Mouse (Mus musculus): ENCODE measurements around the gene Gprin1.
A peak's percentile ranks its signal among the peaks of the same experiment; 100 is the strongest.
"Not testable (repeated sequence)": the region's sequence is repeated elsewhere in the genome, so short reads cannot be mapped to it uniquely, and the experiment has no call there.

Gprin1 gene

DNA sequence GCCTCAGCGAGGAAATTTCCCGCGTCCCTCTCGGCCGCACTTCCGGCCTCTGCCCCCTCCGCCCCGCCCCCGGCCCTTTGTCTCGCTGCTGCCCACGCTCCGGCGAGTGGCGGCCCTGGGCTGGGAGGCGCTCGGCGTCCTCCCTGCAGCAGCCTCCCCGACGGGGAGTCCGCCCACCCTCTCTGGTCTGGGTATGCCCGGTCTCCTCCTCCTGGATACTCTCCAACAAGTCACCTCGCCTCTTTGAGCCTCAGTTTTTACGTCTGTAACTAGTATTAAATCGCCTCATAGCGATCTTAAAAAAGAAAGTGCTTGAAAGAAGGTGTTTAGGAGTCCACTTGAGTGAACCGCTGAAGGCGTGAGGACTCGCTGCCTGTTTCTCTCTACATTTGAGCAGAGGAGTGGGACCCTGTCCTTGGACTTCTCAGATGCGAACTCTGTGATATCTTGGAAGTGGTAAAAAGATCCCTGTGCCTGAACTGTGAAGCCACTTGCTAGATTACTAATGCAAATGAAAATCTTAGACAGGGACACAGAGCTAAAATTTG, at the start of gene Gprin1:
TSS of gene Gprin1 (minus strand) at position 11 of the 548 bp plus-strand sequence.
- no peak for DNase-seq (ENCODE audit: low spot score)

DNA sequence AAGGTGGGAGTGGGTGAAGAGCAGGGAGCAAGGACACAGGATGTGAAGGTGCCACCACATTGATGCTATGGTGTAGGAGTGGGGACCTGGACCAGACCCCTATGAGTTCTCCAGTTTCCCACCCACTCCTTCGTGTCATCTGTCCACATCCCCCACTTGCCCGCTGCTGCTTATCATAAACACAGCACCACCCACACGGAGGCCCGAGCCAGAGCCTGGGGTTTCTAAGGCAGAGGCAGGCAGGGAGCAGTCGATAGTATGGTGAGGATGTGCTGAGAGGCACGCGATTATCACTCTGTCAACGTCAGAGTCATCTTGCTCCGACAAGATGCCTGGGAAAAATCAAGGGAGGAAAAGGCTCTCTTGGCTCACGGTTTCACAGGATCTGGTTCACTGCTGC, 49.1 kb upstream of the Gprin1 start:
- no peak for DNase-seq (ENCODE audit: low spot score)

DNA sequence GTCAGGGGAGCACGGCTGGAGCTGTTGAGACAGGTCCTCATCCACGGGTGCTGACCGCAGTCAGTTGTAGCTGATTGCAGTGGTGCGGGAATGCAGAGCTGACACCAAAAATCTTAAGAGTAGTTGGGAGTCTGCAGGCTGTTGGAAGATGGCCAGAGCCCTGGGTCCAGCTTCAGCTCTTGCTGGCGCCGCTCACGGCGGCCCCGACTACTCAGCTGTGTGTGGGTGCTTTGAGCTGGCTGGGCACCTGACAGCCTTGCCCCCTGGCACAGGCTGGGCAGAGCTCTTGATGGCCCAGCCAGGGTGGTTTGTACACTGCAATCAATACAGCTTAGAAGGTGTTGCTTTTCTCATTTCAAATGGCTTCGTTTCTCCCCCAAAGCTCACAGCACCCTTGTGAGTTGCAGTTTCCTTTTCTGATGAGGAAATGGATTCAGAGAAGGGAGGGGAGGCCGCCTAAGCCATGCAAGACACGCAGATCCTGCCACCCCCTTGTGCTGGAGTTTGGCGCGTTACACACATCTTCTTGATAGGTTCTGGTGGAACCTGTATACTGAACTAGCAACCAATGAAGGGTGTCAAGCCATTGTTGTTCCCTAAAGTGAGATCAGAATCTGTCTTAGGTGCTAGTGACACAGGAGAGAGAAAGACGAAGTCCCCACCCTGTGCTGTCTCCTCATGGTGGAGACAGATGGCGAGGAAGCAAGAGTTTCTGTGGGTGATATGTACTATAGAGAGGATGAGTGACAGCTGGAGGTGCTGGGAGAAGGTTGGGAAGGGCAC, 48.4 kb upstream of the Gprin1 start:
- DNase-seq (ENCODE audit: low spot score) = no peak

DNA sequence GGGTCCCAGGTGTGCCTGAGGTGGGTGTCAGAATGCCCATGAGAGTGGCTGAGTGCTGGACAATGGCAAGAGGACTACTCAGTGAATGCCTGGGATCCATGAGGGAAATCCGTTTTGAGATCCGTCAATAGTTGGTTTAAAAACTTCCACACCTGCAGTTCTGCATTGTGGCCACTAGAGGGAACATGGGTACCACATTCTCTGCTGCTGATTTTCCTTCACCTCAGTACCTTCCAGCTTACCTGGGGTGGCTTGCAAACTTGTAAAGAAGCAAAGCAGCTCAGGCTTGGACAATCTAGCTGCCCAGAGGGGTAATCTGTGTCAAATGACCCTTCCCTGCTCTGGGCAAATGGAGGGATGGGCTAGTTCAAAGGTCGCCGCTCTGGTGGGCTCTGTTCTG, 47.7 kb upstream of the Gprin1 start:
- DNase-seq (ENCODE audit: low spot score) = no peak

DNA sequence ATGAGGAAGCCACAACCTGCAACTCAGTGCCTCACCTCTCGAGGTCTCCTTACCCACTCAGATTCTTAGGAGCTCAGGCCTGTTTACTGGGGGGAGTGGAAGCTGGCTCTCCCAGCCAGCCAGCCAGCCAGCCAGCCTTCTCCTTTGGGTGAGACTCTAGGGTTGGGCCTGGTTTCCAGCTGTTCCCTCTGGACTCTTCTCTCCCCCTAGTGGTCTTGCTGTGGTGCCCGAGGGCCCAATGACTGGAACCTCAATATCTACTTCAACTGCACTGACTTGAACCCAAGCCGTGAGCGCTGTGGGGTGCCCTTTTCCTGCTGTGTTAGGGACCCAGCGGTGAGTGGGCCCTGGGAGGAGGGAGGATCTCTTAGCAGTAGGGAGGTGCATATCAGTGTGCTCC, 45.2 kb upstream of the Gprin1 start:
- DNase-seq (ENCODE audit: low spot score) = no peak

DNA sequence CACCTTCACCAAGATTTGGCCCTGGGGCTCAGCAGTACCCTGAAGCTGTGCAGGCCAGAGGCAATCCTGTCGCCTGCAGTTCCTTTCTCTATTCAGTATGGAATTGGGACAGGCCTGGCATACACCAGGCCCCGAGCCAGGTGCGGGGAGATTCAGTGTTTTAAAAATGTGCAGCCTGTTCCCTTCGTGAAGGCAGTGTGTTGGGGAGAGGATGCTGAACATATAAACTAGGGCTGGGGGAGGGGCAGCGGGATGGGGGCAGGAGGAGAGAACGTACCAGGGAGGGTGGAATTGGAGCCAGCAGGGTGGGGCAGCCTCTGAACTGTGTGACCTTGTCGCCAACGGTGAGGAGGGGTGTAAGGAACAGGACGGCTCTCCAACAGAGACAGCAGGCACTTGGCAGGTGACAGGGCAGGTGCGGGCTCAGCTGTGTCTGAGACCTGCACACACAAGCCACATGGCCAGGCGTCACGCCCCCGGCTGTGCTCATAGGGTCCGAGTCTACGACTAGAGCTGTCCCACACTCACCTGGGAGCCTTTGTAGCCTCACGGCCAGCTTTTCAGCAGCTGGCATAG, 44.4 kb upstream of the Gprin1 start:
- no peak for DNase-seq (ENCODE audit: low spot score)

DNA sequence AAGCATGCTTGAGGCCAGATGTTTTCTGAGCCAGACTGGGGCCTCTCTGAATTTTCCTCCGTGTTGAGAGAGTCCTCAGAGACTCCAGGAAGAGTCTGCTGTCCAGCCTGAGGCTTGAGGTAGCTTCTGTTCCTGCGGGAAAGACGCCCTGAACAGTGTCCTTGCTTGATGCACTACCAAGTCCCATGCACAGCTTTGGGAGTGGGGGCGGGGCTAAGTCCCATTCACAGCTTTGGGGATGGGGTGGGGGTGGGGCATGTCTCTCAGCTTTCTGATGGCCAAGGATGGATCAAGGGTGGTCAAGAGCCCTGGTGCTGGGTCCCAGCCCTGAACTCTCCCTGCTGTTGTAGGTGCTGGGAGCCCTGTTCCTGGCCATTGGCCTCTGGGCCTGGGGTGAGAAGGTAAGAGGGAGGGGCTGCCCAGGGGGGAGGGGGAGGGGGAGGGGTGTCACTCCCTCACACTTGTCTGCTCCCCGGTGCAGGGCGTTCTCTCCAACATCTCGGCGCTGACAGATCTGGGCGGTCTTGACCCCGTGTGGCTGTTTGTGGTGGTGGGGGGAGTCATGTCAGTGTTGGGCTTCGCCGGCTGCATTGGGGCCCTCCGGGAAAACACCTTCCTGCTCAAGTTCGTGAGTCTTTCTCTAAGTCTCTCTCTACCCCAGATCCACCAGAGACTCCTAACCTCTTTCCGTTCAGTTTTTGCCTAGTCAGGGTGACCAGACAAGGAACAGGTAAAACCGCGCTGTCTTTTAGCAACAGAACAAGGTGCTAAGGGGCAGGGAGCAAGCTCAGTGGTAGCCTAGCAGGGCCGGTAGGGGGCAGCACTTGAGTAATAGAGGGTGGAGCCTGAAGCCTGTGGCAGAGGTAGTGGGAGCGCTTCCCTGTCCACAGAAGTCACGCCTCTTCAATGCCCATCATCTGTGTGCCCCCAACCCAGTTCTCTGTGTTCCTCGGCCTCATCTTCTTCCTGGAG, 42.9 kb upstream of the Gprin1 start:
- DNase-seq (ENCODE audit: low spot score) = no peak

DNA sequence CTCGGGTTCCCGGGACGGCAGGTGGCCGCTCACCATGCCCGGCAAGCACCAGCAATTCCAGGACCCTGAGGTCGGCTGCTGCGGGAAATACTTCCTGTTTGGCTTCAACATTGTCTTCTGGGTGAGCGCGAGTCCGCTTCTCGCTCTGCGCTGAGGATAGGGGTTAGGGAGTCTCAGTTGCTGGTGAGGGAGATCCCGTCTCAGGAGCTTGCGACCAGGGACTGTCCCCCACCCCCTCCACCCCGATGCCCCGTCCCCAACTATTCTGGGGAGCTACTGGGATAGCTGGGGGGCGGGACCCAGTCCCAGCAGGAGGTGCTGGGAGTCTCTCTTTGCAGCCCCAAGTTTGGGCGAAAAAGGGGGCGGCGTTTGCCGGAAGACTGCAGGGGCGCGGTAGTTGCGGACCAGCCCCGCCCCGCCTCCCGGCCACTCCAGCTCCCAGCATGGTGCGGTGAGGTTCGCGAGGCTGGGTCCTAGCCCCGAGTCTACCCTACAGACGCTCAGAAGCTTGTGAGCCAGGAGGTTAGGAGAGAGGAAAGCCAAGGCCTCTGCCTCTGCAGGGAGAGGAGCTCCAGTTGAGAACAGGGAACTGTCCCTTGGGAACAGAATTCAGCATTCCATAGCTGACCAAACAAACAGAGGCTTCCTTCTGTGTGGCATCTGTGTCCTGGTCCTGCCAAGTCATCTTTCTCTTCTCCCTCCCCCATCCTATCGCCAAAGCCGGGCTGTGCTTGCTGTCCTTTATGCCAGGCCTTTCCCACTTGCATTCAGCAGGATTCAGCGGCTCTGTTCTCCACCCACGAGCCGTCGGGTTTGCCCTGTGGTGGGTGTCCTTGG, 40.1 kb upstream of the Gprin1 start:
- DNase-seq (ENCODE audit: low spot score) = no peak

DNA sequence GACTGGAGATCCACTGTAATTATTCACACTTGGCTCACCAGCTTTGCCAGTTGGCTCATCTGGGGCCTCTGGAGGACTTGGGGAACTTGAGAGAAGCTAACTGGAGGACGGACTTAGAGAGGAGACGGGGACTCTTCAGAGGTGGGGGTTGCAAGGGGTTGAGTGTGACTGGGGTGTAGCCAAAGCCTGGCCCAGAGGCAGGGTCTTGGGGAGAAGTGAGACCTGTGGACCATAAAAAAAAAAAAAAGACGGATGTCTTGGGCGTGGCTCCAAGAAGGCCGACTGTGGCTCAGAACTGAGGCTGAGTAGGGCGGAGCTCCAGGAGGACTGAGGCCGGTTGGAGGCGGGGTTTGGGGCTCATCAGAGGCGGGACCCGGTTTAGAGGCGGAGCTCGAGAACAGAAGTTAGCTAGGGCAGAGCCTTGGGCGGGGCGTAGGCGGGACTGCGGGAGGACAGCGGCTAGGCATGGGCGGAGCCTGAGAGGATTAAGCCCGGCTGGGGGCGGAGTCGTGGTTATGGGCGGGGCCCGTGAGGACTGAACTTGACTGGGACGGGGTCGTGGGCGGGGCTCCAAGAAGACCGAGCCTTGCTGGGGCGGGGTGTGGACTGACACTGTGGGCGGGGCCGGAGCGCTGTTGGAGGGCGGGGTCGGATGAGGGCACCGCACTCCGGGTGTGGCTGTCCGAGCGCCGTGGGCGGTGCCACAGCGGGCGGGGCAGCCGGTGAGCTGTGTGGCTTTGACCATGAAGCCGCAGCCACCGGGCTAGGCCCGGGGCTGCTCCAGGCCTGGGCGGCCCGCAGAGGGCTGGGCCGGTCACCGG, 39.3 kb upstream of the Gprin1 start, which contains the start of gene Tspan17:
TSS of gene Tspan17 (plus strand) at position 638 of the 821 bp plus-strand sequence.
- DNase-seq (ENCODE audit: low spot score) = peak; percentile 93

DNA sequence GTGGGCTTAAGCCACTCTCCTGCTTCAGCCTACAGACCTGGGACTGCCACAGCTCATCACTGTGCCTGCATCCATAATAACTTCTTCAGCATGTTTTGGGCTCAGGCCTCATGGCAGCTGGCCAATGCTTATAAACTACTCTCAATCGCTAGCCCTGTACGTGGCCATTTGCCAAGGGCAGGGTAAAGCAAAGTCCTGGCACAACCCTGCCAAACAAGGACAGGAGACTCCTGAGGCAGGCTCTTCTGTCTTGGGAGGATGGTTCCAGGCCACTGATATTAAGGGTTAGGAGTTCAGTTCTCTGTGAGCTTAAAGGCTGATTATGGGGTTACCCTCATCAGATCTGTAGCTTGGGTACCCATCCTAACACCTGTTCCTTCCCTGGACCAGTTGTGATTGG, 37.9 kb upstream of the Gprin1 start:
- not testable (repeated sequence) for DNase-seq (ENCODE audit: low spot score)

DNA sequence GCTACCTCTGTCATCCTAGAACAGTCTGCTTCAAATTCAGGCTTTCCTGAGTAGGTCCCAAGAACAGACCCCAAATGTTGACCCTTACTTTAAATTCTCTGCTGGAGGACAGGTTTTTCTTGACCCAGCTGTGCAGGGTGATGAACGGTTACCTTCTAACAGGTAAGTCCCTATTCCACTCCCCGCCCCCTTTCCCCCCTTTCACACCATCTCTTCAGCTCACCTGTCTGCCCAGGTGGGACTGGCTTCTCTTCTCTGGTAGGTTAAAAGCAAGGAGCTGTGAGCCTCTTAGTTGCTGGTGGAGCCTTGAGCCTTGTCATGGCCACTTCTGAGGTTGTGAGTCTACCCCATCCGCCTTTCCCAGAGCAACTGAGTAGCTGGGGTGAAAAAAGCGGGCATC, 34.0 kb upstream of the Gprin1 start, which contains the start of gene Eif4e1b:
TSS of gene Eif4e1b (plus strand) at position 301 of the 400 bp plus-strand sequence.
- no peak for DNase-seq (ENCODE audit: low spot score)

DNA sequence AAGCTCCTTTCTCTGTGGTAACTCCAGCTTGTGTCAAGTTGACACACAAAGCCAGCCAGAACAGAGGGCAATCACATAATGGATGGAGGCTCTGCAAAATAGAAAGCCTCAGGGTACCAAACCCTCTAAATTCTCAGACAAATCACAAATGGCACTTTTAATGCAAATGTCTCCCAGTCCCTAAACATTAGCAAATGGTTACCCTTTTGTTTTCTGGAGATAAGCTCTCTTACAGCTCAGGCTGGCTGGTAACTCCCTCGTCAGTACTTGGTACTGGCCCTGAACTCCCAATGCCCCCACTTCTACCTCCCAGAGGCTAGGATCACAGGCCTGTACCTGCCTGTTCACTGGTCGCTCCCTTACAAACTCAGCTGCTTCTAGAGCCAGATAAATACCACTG, 33.6 kb upstream of the Gprin1 start:
- no peak for DNase-seq (ENCODE audit: low spot score)

DNA sequence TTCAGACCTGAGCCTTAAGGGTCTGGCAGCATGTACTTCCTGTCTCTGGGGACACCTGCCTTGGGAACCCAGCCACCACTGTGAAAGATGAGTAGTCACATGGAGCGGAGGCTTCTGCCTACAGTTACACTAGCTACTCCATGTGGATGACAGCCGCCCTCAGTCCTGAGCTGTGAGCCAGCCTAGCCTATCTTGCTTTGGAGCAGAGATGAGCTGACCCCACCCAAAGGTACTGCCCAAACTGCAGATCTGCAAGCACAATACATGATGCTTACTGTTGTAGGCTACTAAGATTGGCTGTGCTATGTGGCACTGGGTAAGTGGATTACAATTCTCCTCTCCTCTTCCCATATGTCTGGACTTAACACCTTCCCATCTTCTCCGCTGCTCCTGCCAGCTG, 31.4 kb upstream of the Gprin1 start:
- no peak for DNase-seq (ENCODE audit: low spot score)

DNA sequence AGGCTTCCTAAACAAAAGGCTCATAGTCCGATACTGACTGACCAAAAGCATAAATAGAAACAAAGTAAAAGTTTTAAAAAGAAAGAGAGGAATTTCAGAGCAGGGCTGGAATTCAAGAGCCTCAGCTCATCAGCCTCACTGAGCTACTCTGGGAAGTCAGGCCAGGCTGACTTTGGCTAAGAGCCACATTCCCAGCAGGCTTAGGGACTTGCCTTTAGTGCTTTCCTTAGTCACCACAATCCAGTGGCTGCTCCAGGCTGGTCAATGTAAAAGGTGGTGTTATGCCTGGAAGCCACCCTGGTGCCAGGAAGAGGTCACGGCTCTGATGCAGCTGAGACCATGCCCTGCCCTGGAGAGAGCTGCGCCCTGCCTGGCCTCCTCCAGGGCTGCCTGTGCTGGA, 30.9 kb upstream of the Gprin1 start:
- no peak for DNase-seq (ENCODE audit: low spot score)

DNA sequence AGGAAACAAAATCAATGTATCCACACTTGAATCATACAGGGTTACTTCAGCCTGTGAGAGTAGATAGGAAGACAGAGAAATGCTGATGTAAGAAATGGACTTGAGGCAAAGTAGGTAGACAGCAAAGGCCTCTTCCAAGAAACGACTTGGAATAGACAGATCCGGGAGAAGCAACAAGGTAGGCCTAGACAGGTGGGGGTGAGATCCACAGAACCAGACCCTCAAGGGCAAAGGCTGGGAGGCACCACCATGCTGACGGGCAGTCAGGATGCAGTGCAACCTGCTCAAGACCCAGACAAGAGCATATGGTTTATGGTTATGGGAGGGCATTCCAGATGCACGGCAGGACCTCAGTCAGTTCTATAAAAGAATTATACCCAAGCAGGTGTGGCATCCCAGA, 17.3 kb upstream of the Gprin1 start:
- DNase-seq (ENCODE audit: low spot score) = no peak

DNA sequence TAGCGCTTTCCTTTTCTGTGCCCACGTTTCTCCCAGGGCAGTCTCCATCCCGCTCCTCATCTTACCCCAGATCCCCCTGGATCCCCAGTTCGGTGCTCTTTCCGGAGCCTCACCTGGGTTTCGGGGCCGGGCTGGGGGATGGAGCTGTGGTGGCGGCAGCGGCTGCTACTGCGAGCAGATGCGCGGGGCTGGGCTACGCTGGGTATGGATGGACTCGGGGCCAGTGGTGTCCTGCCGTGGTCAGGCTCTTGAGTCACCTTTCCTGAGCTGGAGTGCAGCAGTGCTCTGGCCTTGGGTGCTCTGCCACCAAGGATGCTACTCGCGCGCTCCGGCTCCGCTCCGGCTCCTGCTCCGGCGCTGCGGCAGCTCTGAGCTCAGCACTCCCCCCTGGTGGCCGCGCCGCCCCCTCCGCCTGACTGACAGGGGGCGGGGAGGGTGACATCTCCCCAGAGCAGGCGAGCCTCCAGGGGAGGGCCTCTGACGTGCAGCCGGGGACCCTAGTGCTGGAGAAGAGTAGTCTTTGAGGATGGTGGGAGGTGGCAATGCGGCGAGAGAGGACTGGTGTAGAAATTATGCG, 16.6 kb upstream of the Gprin1 start, which contains the start of gene Sncb:
TSS of gene Sncb (minus strand) at position 404 of the 577 bp plus-strand sequence.
- DNase-seq (ENCODE audit: low spot score) = no peak

DNA sequence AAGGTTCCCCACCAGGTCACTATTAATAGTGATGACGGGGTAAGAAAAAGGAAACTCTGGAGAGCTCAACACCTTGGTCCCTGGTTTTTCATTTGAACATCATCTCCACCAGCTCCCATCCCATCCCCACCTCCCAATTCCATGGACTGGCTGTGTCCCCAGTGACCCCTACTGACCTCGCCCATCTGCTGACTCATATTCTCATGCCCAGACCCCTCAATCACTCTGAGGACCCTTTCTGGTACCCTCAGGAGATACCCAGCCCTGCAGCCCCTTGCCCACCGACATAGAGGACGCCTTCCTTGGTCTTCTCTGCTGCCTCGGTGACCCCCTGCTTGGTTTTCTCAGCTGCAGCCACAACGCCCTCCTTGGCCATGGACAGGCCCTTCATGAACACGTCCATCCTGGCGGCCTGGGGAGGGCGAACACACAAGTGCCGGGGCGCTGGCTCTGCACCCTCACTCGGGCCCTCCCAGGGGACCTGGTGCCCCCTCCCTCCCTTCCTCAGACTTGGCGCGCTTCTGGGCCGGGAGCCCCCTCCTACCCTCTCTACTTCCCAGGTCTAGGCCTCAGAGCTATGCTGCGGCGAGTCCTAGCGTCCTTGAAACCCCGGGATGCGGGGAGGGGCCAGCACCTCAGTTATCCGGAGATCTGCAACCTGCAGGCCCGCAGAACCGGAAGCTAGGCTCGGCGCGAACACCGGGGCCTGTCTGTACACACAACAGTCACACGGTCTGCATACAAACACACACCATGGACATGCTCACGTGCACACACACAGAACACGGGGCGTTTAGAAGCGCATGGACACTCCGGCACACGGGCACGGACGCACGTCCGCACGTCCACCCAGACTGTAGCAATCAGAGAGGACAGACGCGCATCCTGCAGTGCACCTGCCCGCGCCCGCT, 15.9 kb upstream of the Gprin1 start:
- DNase-seq (ENCODE audit: low spot score) = no peak

DNA sequence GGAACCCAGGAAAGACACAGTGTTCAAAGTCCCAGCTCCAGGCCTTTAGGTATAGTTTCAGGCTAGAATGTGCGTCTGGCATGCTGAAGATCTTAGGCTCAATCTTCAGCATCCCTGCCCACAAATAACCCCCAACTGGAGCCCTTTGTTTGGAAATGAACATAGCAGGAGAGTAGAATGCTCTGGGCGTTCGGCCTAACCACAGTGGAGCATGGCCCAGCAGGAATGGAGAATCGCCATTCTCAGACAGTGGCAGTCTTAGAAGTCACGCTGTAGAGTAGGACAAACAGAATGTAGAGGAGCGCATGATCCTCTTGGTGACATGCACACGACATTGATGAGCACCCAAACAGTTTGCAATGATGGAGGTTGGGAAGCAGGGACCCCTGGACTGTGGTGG, 11.2 kb upstream of the Gprin1 start:
- DNase-seq (ENCODE audit: low spot score) = no peak
